Mouse (Mus musculus) ES-Bruce4 (cell line): ENCODE measurements around the gene Ppil2. TPM values are rescaled to one million over a fixed set of nuclear protein-coding genes. Genes with fewer than 3 reads are reported as not detected.

Experiments used
- H3K27ac ChIP-seq: 2 replicates; pipeline ENCODE4 v1.5.1; 2012; ENCODE audit warnings: low read length, inconsistent platforms; ENCODE audit not compliant: insufficient read depth
- H3K27me3 ChIP-seq: 2 replicates; pipeline ENCODE4 v1.6.1; 2012; ENCODE audit warnings: mild to moderate bottlenecking, low read length, inconsistent platforms; ENCODE audit not compliant: control insufficient read depth, poor library complexity, insufficient read depth, severe bottlenecking
- H3K36me3 ChIP-seq: 2 replicates; pipeline ENCODE4 v1.6.1; 2012; ENCODE audit warnings: inconsistent platforms, mild to moderate bottlenecking, low read length, moderate library complexity; ENCODE audit not compliant: control insufficient read depth, poor library complexity, insufficient read depth, severe bottlenecking
- H3K4me1 ChIP-seq: one replicate; pipeline ENCODE4 v1.8.1; 2011; ENCODE audit warnings: low read length; ENCODE audit not compliant: control insufficient read depth, insufficient read depth
- H3K4me3 ChIP-seq: 2 replicates; pipeline ENCODE4 v1.5.1; 2011; ENCODE audit warnings: low read depth, mild to moderate bottlenecking, low read length
- H3K9ac ChIP-seq: 2 replicates; pipeline ENCODE4 v1.6.1; 2012; ENCODE audit warnings: low read depth, mild to moderate bottlenecking, inconsistent platforms; ENCODE audit not compliant: poor library complexity, severe bottlenecking
- H3K9me3 ChIP-seq: replicated peaks from 2 replicates; pipeline ENCODE4 v1.6.1; 2012; ENCODE audit warnings: mild to moderate bottlenecking, low read length, inconsistent platforms; ENCODE audit not compliant: control insufficient read depth, poor library complexity, insufficient read depth, severe bottlenecking
- CTCF ChIP-seq: IDR thresholded peaks from one replicate; pipeline ENCODE4 v1.8.1; 2011; ENCODE audit warnings: low read depth, low read length
- EP300 ChIP-seq: IDR thresholded peaks from 2 replicates; pipeline ENCODE4 v1.6.1; 2011; ENCODE audit warnings: low read depth, low read length; ENCODE audit not compliant: insufficient read depth
- POLR2A ChIP-seq: IDR thresholded peaks from one replicate; pipeline ENCODE4 v1.8.1; 2011; ENCODE audit warnings: low read length; ENCODE audit not compliant: insufficient read depth
- polyA plus RNA-seq: library from polyadenylated mRNA; stranded (reverse); fragments of >200 nt; gene quantifications from 2 replicates; pipeline ENCODE4 v1.2.4, GENCODE M21; 2011; ENCODE audit warnings: low read depth; ENCODE audit not compliant: missing spikeins, insufficient read depth, insufficient read length

Ppil2 gene
- polyA plus RNA-seq, 1 experiment: 139 TPM

- no peak for TF ChIP-seq POLR2A
- TF ChIP-seq EP300: no peak
- no peak for TF ChIP-seq CTCF
- H3K4me3 ChIP-seq: no peak overlapping the region
- no peak overlapping the region for H3K27ac ChIP-seq
- H3K27me3 ChIP-seq: no peaks in the 10 kb centered on the region
- no peaks in the 10 kb centered on the region for H3K36me3 ChIP-seq
- H3K9ac ChIP-seq: no peak overlapping the region
- no peaks in the 10 kb centered on the region for H3K9me3 ChIP-seq
- peaks cover 2% of the 10 kb centered on the region for H3K4me1 ChIP-seq
Observed at GRCm38 (mm10) chr16:17053903-17054302, 57.2 kb downstream of the Ppil2 start.

GRCm38 (mm10) chr16:17052087-17052486 is 59.0 kb downstream of the Ppil2 start:
- no peak overlapping the region for H3K27ac ChIP-seq
- no peak overlapping the region for H3K9ac ChIP-seq
- peaks cover 2% of the 10 kb centered on the region for H3K4me1 ChIP-seq
- peaks cover 13% of the 10 kb centered on the region for H3K36me3 ChIP-seq
- H3K4me3 ChIP-seq: no peak overlapping the region
- H3K9me3 ChIP-seq: no peaks in the 10 kb centered on the region
- H3K27me3 ChIP-seq: no peaks in the 10 kb centered on the region
- no peak for TF ChIP-seq EP300
- TF ChIP-seq POLR2A: no peak
- TF ChIP-seq CTCF: no peak

- H3K36me3 ChIP-seq: peaks cover 20% of the 10 kb centered on the region
- TF ChIP-seq CTCF (no peak), EP300 (no peak), POLR2A (no peak)
- H3K27ac ChIP-seq: no peak overlapping the region
- H3K9me3 ChIP-seq: no peaks in the 10 kb centered on the region
- H3K27me3 ChIP-seq: no peaks in the 10 kb centered on the region
- no peak overlapping the region for H3K4me3 ChIP-seq
- no peak overlapping the region for H3K9ac ChIP-seq
- H3K4me1 ChIP-seq: peaks cover 2% of the 10 kb centered on the region
Observed at GRCm38 (mm10) chr16:17049886-17050285, 61.2 kb downstream of the Ppil2 start.

GRCm38 (mm10) chr16:17045287-17045686 is 65.8 kb downstream of the Ppil2 start:
- no peak overlapping the region for H3K27ac ChIP-seq
- TF ChIP-seq POLR2A: no peak
- TF ChIP-seq CTCF: no peak
- no peak for TF ChIP-seq EP300
- H3K9ac ChIP-seq: no peak overlapping the region
- H3K9me3 ChIP-seq: no peaks in the 10 kb centered on the region
- H3K4me3 ChIP-seq: no peak overlapping the region
- peaks cover 59% of the 10 kb centered on the region for H3K36me3 ChIP-seq
- no peaks in the 10 kb centered on the region for H3K4me1 ChIP-seq
- H3K27me3 ChIP-seq: no peaks in the 10 kb centered on the region

- Histone ChIP-seq H3K36me3 (peaks cover 67% of the 10 kb centered on the region), H3K27ac (no peak overlapping the region), H3K27me3 (no peaks in the 10 kb centered on the region), H3K9ac (no peak overlapping the region), H3K4me1 (no peaks in the 10 kb centered on the region), H3K4me3 (no peak overlapping the region), H3K9me3 (no peaks in the 10 kb centered on the region)
- TF ChIP-seq CTCF (no peak), EP300 (no peak), POLR2A (no peak)
Observed at GRCm38 (mm10) chr16:17044320-17044719, 66.7 kb downstream of the Ppil2 start.

- Histone ChIP-seq H3K27me3 (no peaks in the 10 kb centered on the region), H3K9me3 (no peaks in the 10 kb centered on the region), H3K4me1 (no peaks in the 10 kb centered on the region), H3K9ac (no peak overlapping the region), H3K27ac (no peak overlapping the region), H3K36me3 (peaks cover 79% of the 10 kb centered on the region), H3K4me3 (no peak overlapping the region)
- no peak for TF ChIP-seq CTCF
- no peak for TF ChIP-seq POLR2A
- TF ChIP-seq EP300: no peak
Observed at GRCm38 (mm10) chr16:17041417-17041816, 69.6 kb downstream of the Ppil2 start.
